Mouse (Mus musculus) heart, adult 2 months (tissue): ENCODE data around the gene Fntb.

Experiments
- CTCF ChIP-seq: fragments of 200-600 bp; IDR thresholded peaks from 2 replicates; pipeline ENCODE4 v1.8.1; 2022; ENCODE audit warnings: antibody characterized with exemption, mild to moderate bottlenecking, moderate library complexity
- EP300 ChIP-seq: fragments of 200-500 bp; IDR thresholded peaks from 2 replicates; pipeline ENCODE4 v1.6.1; 2011; ENCODE audit warnings: low read depth, low read length, control low read depth; ENCODE audit not compliant: insufficient read depth
- POLR2A ChIP-seq: fragments of 200-500 bp; IDR thresholded peaks from 2 replicates; pipeline ENCODE4 v1.6.1; 2011; ENCODE audit warnings: mild to moderate bottlenecking, low read depth, low read length, control low read depth; ENCODE audit not compliant: insufficient read depth

DNA sequence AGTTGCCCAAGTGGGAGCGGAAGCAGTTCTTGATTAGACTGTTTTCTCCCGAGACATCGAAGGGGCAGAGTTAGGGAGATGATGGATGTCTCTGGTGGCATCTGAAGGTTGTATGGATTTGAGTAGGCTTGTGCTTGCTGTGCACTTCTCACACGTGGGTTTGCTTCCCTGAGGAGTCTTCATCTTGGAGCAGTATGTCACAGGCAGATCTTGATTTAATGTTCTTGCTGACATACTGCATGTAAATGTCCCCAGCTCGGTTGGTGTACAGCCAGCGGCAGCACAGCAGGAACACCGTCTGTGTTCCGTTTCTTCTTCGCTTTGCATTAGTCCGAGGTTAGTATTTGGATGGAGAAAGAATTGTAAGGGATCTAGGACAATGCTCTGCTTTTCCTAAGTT is 91.7 kb downstream of the Fntb start:
- TF ChIP-seq CTCF, result no peak
- no peak for TF ChIP-seq EP300
- no peak for TF ChIP-seq POLR2A
